Mouse (Mus musculus) midbrain, embryonic 14.5 days (tissue): ENCODE measurements around the gene Rnf151. TPM values are rescaled to one million over a fixed set of nuclear protein-coding genes. Genes with fewer than 3 reads are reported as not detected.
"Not testable (repeated sequence)": the region's sequence is repeated elsewhere in the genome, so short reads cannot be mapped to it uniquely, and the experiment has no call there.

Experiments used
- ATAC-seq: fragments of 200-750 bp; cut with Nextera tagmentation; 2 replicates; pipeline ENCODE4 v1.8.0; 2017; ENCODE audit warnings: moderate number of reproducible peaks, moderate library complexity; ENCODE audit not compliant: low FRiP score, low TSS enrichment
- DNase-seq: peaks from one replicate; pipeline ENCODE4 v3.0.0-alpha.2; 2015
- H3K27ac ChIP-seq: fragments of 300-500 bp; sonication (generic); replicated peaks from 2 replicates; pipeline ENCODE4 v1.5.1; 2014; ENCODE audit warnings: mild to moderate bottlenecking, low read depth, low read length, moderate library complexity
- H3K27me3 ChIP-seq: fragments of 300-500 bp; sonication (generic); 2 replicates; pipeline ENCODE4 v1.6.1; 2014; ENCODE audit warnings: low read length, control low read depth, mixed read lengths; ENCODE audit not compliant: control insufficient read depth, insufficient read depth
- H3K36me3 ChIP-seq: fragments of 300-500 bp; sonication (generic); 2 replicates; pipeline ENCODE4 v1.6.1; 2014; ENCODE audit warnings: low read length, control low read depth; ENCODE audit not compliant: control insufficient read depth, insufficient read depth
- H3K4me1 ChIP-seq: fragments of 300-500 bp; sonication (generic); 2 replicates; pipeline ENCODE4 v1.6.1; 2014; ENCODE audit warnings: mild to moderate bottlenecking, antibody characterized with exemption, low read length, control low read depth; ENCODE audit not compliant: control insufficient read depth, insufficient read depth
- H3K4me2 ChIP-seq: fragments of 300-500 bp; sonication (generic); 2 replicates; pipeline ENCODE4 v1.6.1; 2014; ENCODE audit warnings: mild to moderate bottlenecking, low read length, moderate library complexity
- H3K4me3 ChIP-seq: fragments of 300-500 bp; sonication (generic); replicated peaks from 2 replicates; pipeline ENCODE4 v1.5.1; 2014; ENCODE audit warnings: low read depth, low read length
- H3K9ac ChIP-seq: fragments of 300-500 bp; sonication (generic); replicated peaks from 2 replicates; pipeline ENCODE4 v1.6.1; 2014; ENCODE audit warnings: mild to moderate bottlenecking, low read length, moderate library complexity
- H3K9me3 ChIP-seq: fragments of 300-500 bp; sonication (generic); 2 replicates; pipeline ENCODE4 v1.6.1; 2016; ENCODE audit warnings: low read length, control low read depth, mixed read lengths; ENCODE audit not compliant: control insufficient read depth
- WGBS: fragments of 180-500 bp; shearing (Covaris S2); extraction: QIAGEN DNeasy Blood & Tissue Kit; methylation state at CpG from one replicate; pipeline ENCODE4 v1.1.7; 2014; 5-methylcytosine and 5-hydroxymethylcytosine counted together
- polyA plus RNA-seq: library from polyadenylated mRNA; unstranded; fragments of >200 nt; fragmentation: Nextera tagmentation; extraction: Ambion mirVana; gene quantifications from 2 replicates; pipeline ENCODE4 v1.2.1, GENCODE M21; 2014

Gene Rnf151
- polyA plus RNA-seq, 1 experiment from 2014 or later = 0.32 TPM

DNA sequence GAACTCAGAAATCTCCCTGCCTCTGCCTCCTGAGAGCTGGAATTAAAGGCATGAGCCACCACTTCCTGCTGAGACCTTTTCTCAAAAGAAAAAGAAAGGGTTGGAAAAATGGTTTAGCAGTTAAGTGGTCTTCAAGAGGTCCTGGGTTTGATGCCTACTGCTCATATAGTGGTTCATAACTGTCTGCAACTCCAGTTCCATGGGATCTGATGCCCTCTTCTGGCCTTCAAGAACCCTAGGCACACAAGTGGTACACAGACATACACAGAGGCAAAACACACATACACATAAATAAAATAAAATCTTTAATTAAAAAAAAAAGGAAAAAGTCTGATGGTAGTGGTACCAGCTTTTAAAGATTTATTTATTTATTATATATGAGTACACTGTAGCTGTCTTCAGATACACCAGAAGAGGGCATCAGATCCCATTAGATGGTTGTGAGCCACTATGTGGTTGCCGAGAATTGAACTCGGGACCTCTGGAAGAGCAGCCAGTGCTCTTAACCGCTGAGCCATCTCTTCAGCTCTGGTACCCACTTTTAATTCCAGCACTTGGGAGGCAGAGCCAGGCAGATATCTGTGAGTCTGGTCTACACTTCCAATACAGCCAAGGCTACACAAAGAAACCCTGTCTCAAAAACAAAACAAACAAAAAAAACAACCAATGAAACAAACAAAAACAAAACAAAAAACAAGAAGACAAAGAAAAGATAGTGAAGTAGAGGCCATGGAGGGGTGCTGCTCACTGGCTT, 8.0 kb upstream of the Rnf151 start:
- H3K27me3 ChIP-seq = no peaks in the 10 kb centered on the region
- peaks cover 16% of the 10 kb centered on the region for H3K36me3 ChIP-seq
- H3K9me3 ChIP-seq = no peaks in the 10 kb centered on the region
- ATAC-seq (no peak), DNase-seq (no peak)
- no peak overlapping the region for H3K27ac ChIP-seq
- no peak overlapping the region for H3K4me3 ChIP-seq
- peaks cover 9% of the 10 kb centered on the region for H3K4me1 ChIP-seq
- no peak overlapping the region for H3K4me2 ChIP-seq
- H3K9ac ChIP-seq = no peak overlapping the region
- 79% methylated on average over 3 of the region's 3 CpGs for WGBS

DNA sequence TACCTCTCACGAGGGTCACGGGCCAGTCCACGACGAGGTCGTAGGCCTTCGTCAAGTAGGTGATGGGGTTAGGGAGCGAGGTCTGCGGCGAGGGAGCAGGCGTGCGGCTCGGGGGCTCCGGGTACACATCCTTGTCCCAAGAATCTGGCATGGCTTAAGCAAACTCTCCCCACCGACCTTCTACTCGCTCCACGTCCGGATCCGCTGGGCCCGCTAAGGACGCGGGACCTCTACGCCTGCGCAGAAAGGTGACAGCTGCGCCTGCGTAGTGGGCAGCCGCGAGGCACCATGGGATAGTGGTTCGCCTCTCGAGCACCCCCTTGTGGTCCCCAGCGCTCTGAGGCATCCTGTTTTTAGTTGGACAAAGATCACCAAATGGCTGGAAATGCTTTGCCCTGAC, 6.3 kb upstream of the Rnf151 start, which contains the start of gene Ndufb10:
Ndufb10 (minus strand) TSS at position 295 of the 400 bp plus-strand sequence.
- H3K27ac ChIP-seq = peak within 1 kb of the TSS; percentile 77
- no peaks in the 10 kb centered on the region for H3K27me3 ChIP-seq
- DNase-seq (peak; percentile 99), ATAC-seq (peak; percentile 76)
- H3K4me2 ChIP-seq = peak within 1 kb of the TSS; percentile 94
- H3K4me3 ChIP-seq = peak within 1 kb of the TSS; percentile 76
- peaks cover 16% of the 10 kb centered on the region for H3K36me3 ChIP-seq
- H3K9me3 ChIP-seq = no peaks in the 10 kb centered on the region
- WGBS = under 1% methylated on average over 30 of the region's 30 CpGs
- H3K9ac ChIP-seq = peak within 1 kb of the TSS; percentile 88
- H3K4me1 ChIP-seq = peaks cover 9% of the 10 kb centered on the region

DNA sequence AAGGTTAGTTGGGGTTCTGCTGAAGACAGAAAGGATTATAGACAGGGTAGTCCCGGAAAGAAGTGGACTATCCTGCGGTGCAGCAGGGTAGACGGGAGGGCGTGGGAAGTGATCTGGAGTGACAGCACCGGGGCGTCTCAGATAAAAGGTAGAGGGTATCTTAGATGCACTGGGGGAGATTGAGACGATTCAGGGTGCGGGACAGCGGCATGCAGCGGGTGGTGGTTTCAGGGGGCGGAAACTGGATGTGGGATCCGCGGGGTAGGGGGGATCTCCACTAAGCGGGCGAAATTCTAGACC, 6.0 kb upstream of the Rnf151 start:
- H3K9me3 ChIP-seq = no peaks in the 10 kb centered on the region
- H3K27ac ChIP-seq = peak overlapping the region; percentile 77
- H3K4me1 ChIP-seq = peaks cover 9% of the 10 kb centered on the region
- peak overlapping the region; percentile 76 for H3K4me3 ChIP-seq
- H3K9ac ChIP-seq = peak overlapping the region; percentile 88
- WGBS = under 1% methylated on average over 15 of the region's 15 CpGs
- no peaks in the 10 kb centered on the region for H3K27me3 ChIP-seq
- ATAC-seq (no peak), DNase-seq (no peak)
- peaks cover 16% of the 10 kb centered on the region for H3K36me3 ChIP-seq
- peak overlapping the region; percentile 94 for H3K4me2 ChIP-seq

DNA sequence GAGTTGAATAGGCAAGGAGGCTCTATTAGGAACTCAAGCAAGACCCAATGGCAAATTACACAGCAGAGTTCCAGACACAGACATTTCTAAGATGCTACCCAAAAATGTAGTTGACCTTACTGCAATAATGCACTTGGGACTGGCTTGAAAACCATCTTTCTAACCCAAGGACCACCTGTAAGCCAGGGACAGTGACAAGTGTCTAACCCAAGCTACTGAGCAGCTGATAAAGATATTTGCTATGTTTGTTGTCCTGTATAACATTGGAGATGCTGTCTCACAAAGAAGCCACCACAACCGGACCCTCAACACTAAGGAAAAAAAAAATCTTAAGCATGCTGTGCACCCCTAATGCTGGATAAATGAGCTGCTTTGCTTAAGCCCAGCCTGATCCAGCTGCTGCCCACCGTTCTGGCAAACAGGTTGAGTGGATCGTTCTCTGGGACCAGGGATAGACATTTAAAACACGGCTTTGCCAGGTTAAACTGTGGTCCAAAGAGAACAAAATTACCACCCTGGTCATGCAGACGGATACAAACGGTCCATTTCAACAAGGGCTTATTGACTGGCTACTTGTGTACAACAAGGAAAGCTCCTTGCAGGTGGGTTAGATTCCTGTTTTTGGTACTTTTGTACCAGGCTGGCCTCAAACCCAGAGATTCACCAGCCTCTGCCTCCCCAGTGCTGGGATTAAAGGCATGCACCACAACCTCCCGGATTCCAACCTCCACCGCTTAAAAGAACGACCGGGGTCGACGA, 5.4 kb upstream of the Rnf151 start:
- 2% methylated on average over 12 of the region's 12 CpGs for WGBS

DNA sequence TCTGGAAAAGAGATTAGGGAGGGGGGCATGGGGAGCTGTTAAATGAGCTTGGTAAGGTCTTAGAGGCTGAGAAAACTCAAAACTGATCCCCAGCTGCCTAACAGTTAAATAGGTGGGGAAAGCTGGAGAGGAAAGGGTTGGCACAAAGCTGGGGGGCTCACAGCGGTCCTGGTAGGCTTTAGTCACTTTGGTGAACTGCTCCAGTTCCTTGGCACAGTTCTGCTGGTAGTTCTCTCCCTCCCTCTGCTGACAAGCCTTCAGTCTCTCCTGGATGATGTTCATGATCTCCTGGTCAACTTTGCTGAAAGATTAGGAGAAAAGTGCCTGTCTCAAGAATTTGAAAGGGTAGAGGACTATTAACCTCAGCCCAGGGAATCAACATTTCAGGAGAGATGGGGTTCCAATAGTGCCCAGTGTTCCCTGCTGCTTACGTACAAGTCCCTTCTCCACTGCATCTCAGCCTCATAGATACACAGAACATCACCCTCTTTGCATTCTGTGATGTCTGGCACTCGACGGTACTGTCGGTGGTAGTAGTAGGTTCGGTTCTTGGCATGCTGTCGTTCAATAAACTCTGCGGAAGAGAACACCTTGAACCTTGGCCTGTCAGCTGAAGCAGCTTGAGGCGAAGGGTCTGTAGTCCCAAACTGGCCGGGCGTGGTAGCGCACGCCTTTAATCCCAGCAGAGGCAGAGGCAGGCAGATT, 4.5 kb upstream of the Rnf151 start:
- ATAC-seq (no peak), DNase-seq (no peak)
- H3K9ac ChIP-seq = no peak overlapping the region
- no peak overlapping the region for H3K4me3 ChIP-seq
- no peaks in the 10 kb centered on the region for H3K27me3 ChIP-seq
- peak overlapping the region; percentile 94; the same call in 1 of the 2 replicates for H3K4me2 ChIP-seq
- H3K36me3 ChIP-seq = peaks cover 16% of the 10 kb centered on the region
- H3K27ac ChIP-seq = no peak overlapping the region
- 36% methylated on average over 13 of the region's 13 CpGs for WGBS
- H3K9me3 ChIP-seq = no peaks in the 10 kb centered on the region
- peaks cover 9% of the 10 kb centered on the region for H3K4me1 ChIP-seq

More for the DNA sequence above, 5.4 kb upstream of the Rnf151 start:
- Histone ChIP-seq H3K4me1 (peaks cover 9% of the 10 kb centered on the region), H3K4me2 (peak overlapping the region; percentile 94), H3K27me3 (no peaks in the 10 kb centered on the region), H3K4me3 (peak overlapping the region; percentile 76), H3K36me3 (peaks cover 16% of the 10 kb centered on the region), H3K27ac (no peak overlapping the region; the same call in 1 of the 2 replicates), H3K9ac (peak overlapping the region; percentile 88), H3K9me3 (no peaks in the 10 kb centered on the region)
- no peak for ATAC-seq
- DNase-seq = no peak

DNA sequence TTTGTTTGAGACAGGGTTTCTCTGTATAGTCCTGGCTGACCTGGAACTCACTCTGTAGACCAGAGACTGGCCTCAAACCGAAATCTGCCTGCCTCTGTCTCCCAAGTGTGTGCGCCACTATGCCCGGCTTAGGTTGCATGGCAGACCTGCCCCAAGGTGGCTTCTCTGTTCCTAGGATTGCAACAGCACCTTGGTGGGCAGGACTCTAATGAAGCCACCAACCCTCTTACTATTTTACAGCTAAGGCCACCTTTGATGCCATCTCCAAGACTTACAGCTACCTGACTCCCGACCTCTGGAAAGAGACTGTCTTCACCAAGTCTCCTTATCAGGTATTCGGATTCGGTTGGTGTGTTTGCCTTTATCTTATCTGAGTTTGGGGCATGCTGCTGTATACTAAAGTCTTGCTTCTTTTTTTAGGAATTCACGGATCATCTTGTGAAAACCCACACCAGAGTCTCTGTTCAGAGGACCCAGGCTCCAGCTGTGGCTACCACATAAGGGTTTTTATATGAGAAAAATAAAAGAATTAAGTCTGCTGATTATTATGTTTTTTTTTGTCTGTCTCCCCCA, 3.6 kb upstream of the Rnf151 start:
- H3K4me2 ChIP-seq = peak overlapping the region; percentile 84
- H3K27me3 ChIP-seq, H3K4me1 ChIP-seq, DNase-seq, H3K9me3 ChIP-seq, H3K27ac ChIP-seq, ATAC-seq: not testable (repeated sequence)
- 71% methylated on average over 7 of the region's 7 CpGs for WGBS
- peaks cover 17% of the 10 kb centered on the region for H3K36me3 ChIP-seq
- peak overlapping the region; percentile 34; the same call in 1 of the 2 replicates for H3K9ac ChIP-seq
- H3K4me3 ChIP-seq = peak overlapping the region; percentile 19

DNA sequence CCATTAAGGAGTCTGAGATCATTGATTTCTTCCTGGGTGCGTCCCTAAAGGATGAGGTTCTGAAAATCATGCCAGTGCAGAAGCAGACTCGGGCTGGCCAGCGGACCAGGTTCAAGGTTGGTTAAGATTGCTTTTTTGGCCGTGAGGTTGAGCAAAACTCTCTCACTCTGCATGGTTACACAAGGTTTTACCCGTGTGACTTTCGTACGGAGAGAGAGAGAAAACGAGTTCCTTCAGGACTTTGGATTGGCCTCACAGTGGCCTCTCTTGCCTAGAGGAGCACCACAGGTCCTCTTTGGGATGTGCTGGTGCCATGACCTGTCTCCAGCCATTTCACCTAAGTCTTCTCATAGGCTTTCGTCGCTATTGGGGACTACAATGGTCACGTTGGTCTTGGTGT, 2.8 kb upstream of the Rnf151 start:
- Histone ChIP-seq H3K4me3 (peak overlapping the region; percentile 85), H3K9ac (peak overlapping the region; percentile 77), H3K36me3 (peaks cover 24% of the 10 kb centered on the region), H3K4me2 (peak overlapping the region; percentile 84)
- H3K27ac ChIP-seq, ATAC-seq, H3K27me3 ChIP-seq, DNase-seq, H3K4me1 ChIP-seq, H3K9me3 ChIP-seq: not testable (repeated sequence)
- under 1% methylated on average over 11 of the region's 11 CpGs for WGBS

DNA sequence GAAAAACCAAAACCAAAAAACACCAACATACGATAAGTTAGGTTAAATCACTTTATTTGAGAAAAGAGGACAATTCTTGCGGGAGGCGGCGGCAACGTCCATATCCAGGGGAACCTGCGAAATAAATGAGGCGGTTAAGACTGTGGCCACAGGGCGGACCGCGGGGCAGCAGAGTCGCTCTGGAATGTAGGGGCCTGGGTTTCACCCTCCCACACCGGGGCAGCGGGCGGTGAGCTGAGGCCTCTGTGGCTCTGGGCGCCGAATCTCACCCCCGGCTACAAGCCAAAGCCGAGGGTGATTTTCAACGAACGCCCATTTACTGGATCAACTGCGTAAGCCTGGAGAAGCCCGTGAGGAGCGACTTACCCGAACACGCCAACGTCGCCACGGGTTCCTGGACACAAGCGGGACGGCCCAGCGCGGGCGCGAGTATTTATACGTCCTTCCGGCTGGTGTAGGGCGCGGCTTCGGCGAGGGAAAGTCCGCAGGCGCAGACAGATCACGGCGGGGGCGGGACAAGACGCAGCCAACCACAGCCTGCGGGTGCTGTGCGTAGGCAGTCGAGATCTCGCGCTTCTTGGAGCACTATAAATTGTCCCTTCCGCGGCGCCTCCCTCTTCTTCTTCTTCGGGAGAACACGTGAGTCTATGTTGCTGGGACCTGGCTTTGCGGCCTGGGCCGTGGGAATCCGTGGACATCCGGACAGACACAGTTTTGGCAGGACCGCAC, 1.8 kb upstream of the Rnf151 start:
- no peaks in the 10 kb centered on the region for H3K27me3 ChIP-seq
- no peaks in the 10 kb centered on the region for H3K9me3 ChIP-seq
- whole genome bisulfite sequencing = under 1% methylated on average over 61 of the region's 61 CpGs
- DNase-seq (peak; percentile 99), ATAC-seq (peak; percentile 97)
- H3K27ac ChIP-seq = peak overlapping the region; percentile 84
- peak overlapping the region; percentile 80 for H3K9ac ChIP-seq
- H3K4me2 ChIP-seq = peak overlapping the region; percentile 84
- H3K4me3 ChIP-seq = peak overlapping the region; percentile 85
- peaks cover 9% of the 10 kb centered on the region for H3K4me1 ChIP-seq
- peaks cover 29% of the 10 kb centered on the region for H3K36me3 ChIP-seq
